Mouse (Mus musculus) lung, postnatal 0 days (tissue): ENCODE measurements around the gene Sdk1.

ENCODE experiments used
- CTCF ChIP-seq: IDR thresholded peaks from 2 replicates; pipeline ENCODE4 v1.5.1; 2016; ENCODE audit warnings: antibody characterized with exemption, mild to moderate bottlenecking
- EP300 ChIP-seq: IDR thresholded peaks from 2 replicates; pipeline ENCODE4 v1.6.1; 2016; ENCODE audit warnings: antibody characterized with exemption, mild to moderate bottlenecking, control low read depth

DNA sequence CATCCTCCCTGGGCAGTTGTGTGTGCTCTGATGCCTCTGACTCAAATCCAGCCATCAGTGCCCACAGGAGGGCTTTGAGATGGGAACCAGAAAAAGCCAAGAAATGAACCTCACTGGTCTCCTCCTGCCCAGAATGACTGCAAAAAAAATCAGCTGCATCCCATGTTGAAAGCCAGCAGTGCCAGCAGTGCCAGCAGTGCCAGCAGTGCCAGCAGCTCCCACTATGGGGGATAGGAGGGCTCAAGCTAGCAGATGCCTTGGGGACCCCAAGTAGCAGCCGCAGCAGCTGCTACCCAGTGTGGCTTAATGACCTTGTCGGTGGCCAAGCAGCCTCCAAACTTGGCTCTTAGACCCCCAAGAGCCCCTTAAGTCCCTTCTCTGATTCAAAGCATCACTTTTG, 1001.8 kb downstream of the Sdk1 start:
- TF ChIP-seq CTCF, result no peak
- TF ChIP-seq EP300, result no peak
